ENCODE assay signal across 9 mouse cellular contexts in genomic region chr2:27539336-27539735, GRCm38 (mm10). TPM values are rescaled to one million over a fixed set of nuclear protein-coding genes. Genes with fewer than 3 reads are reported as not detected.
DNase-seq lines count a peak whose midpoint lies in the region; ATAC-seq and TF ChIP-seq lines count a peak whose summit lies in the region.
"Had no signal": no experiment of that assay in that cellular context is flagged by ENCODE, and none has a peak within 500 bp of the region (broad histone marks: within the 10 kb centered on the region; RNA-seq: fewer than 3 reads in every experiment).

No protein-coding gene starts in this region.

- no peak for TF ChIP-seq POLR2A in thymus, adult 2 months (IDR thresholded peaks at IDR 0.05; ENCODE audit: control insufficient read depth, extremely low read depth, insufficient read depth, low read length, poor library complexity)

- H3K27me3 ChIP-seq in intestine, embryonic 14.5 days (replicated peaks; ENCODE audit: control insufficient read depth, insufficient read depth, low read length) = no peaks in the 10 kb centered on the region
- no peaks in the 10 kb centered on the region for H3K27me3 ChIP-seq in intestine, postnatal 0 days (replicated peaks; ENCODE audit: control insufficient read depth, insufficient read depth, low read length)
- no peaks in the 10 kb centered on the region for H3K27me3 ChIP-seq in forebrain, postnatal 0 days (ENCODE audit: insufficient read depth, low read length)
- H3K27me3 ChIP-seq in liver, embryonic 15.5 days = no peaks in the 10 kb centered on the region
- H3K27me3 ChIP-seq in thymus, adult 2 months (ENCODE audit: control insufficient read depth, insufficient read depth, low read length) = no peaks in the 10 kb centered on the region
- H3K27me3 ChIP-seq: Patski had no signal

- H3K27ac ChIP-seq in intestine, embryonic 14.5 days (ENCODE audit: low read depth) = peak overlapping the region; percentile 89
- no peak overlapping the region for H3K27ac ChIP-seq in intestine, postnatal 0 days (ENCODE audit: low read depth, low read length)
- peak overlapping the region; percentile 91 for H3K27ac ChIP-seq in forebrain, postnatal 0 days (ENCODE audit: low read depth, low read length)
- H3K27ac ChIP-seq in liver, embryonic 15.5 days (replicated peaks) = peak overlapping the region; percentile 48; the same call in 1 of the 2 replicates
- no peak overlapping the region for H3K27ac ChIP-seq in thymus, adult 2 months (ENCODE audit: control insufficient read depth, insufficient read depth, low read length)

- H3K9ac ChIP-seq in intestine, embryonic 14.5 days (ENCODE audit: low read length) = no peak overlapping the region
- H3K9ac ChIP-seq in intestine, postnatal 0 days (ENCODE audit: low read depth, low read length) = no peak overlapping the region
- peak overlapping the region; percentile 63 for H3K9ac ChIP-seq in forebrain, postnatal 0 days
- H3K9ac ChIP-seq in liver, embryonic 15.5 days = no peak overlapping the region

- peaks cover 8% of the 10 kb centered on the region; the same call in 1 of the 2 replicates for H3K4me1 ChIP-seq in intestine, embryonic 14.5 days (replicated peaks; ENCODE audit: control insufficient read depth, insufficient read depth, low read length)
- H3K4me1 ChIP-seq in intestine, postnatal 0 days (replicated peaks; ENCODE audit: control insufficient read depth, insufficient read depth, low read length) = 0 out of 2 replicates have a peak, but pooled peaks cover 5% of the 10 kb centered on the region
- peaks cover 6% of the 10 kb centered on the region; the same call in 1 of the 2 replicates for H3K4me1 ChIP-seq in forebrain, postnatal 0 days (ENCODE audit: insufficient read depth)
- H3K4me1 ChIP-seq in liver, embryonic 15.5 days (replicated peaks) = peaks cover 21% of the 10 kb centered on the region
- 0 out of 2 replicates have a peak, but pooled peaks cover 3% of the 10 kb centered on the region for H3K4me1 ChIP-seq in thymus, adult 2 months (replicated peaks; ENCODE audit: control insufficient read depth, insufficient read depth, low read length)

- no peak for DNase-seq in intestine, embryonic 14.5 days (ENCODE audit: low spot score)
- peak; percentile 40 for DNase-seq in NIH3T3 (ENCODE audit: low read depth)
- DNase-seq in forebrain, postnatal 0 days = no peak
- no peak for DNase-seq in thymus, adult 2 months
- DNase-seq in gastrocnemius, adult 18-20 months (ENCODE audit: low spot score) = no peak
- no peak for DNase-seq in kidney, postnatal 36 days

- H3K4me3 ChIP-seq in intestine, embryonic 14.5 days (ENCODE audit: low read depth, low read length) = peak overlapping the region; percentile 46; the same call in 1 of the 2 replicates
- no peak overlapping the region for H3K4me3 ChIP-seq in intestine, postnatal 0 days (ENCODE audit: low read depth, low read length)
- H3K4me3 ChIP-seq in forebrain, postnatal 0 days (ENCODE audit: low read depth, low read length) = peak overlapping the region; percentile 46
- peak overlapping the region; percentile 64; the same call in 1 of the 2 replicates for H3K4me3 ChIP-seq in liver, embryonic 15.5 days (replicated peaks)
- no peak overlapping the region for H3K4me3 ChIP-seq in thymus, adult 2 months (ENCODE audit: control insufficient read depth, insufficient read depth, low read length)

- 19% methylated on average over 5 of the region's 5 CpGs for WGBS in intestine, embryonic 14.5 days
- WGBS in intestine, postnatal 0 days = 15% methylated on average over 5 of the region's 5 CpGs
- WGBS in forebrain, postnatal 0 days = 10% methylated on average over 5 of the region's 5 CpGs
- WGBS in liver, embryonic 15.5 days (ENCODE audit: insufficient replicate concordance) = 15% methylated on average over 5 of the region's 5 CpGs
- 46% methylated on average over 5 of the region's 5 CpGs for whole genome bisulfite sequencing in thymus, adult 2 months

- no peak for TF ChIP-seq CTCF in intestine, postnatal 0 days (IDR thresholded peaks at IDR 0.05; ENCODE audit: low read depth)
- TF ChIP-seq CTCF in forebrain, postnatal 0 days (IDR thresholded peaks at IDR 0.05; ENCODE audit: low read depth) = no peak
- no peak for TF ChIP-seq CTCF in thymus, adult 2 months (IDR thresholded peaks at IDR 0.05; ENCODE audit: borderline replicate concordance, control insufficient read depth, extremely low read depth, insufficient read depth, low read length, poor library complexity)

- H3K36me3 ChIP-seq in intestine, embryonic 14.5 days (ENCODE audit: control insufficient read depth, insufficient read depth, low read length) = peaks cover 26% of the 10 kb centered on the region
- peaks cover 21% of the 10 kb centered on the region for H3K36me3 ChIP-seq in intestine, postnatal 0 days (ENCODE audit: control insufficient read depth, insufficient read depth)
- peaks cover 19% of the 10 kb centered on the region for H3K36me3 ChIP-seq in forebrain, postnatal 0 days (ENCODE audit: insufficient read depth)
- peaks cover 25% of the 10 kb centered on the region for H3K36me3 ChIP-seq in liver, embryonic 15.5 days (replicated peaks)
- H3K36me3 ChIP-seq in thymus, adult 2 months (ENCODE audit: control insufficient read depth, insufficient read depth, low read length) = peaks cover 15% of the 10 kb centered on the region

- peak overlapping the region; percentile 86 for H3K4me2 ChIP-seq in intestine, embryonic 14.5 days (ENCODE audit: low read length)
- no peak overlapping the region for H3K4me2 ChIP-seq in intestine, postnatal 0 days (replicated peaks; ENCODE audit: low read depth)
- H3K4me2 ChIP-seq in forebrain, postnatal 0 days (ENCODE audit: low read depth) = peak overlapping the region; percentile 43
- peak overlapping the region; percentile 36 for H3K4me2 ChIP-seq in liver, embryonic 15.5 days

- 0 out of 2 replicates have a peak, but pooled peaks have one; percentile 6 for ATAC-seq in intestine, embryonic 14.5 days (replicated peaks; ENCODE audit: low FRiP score, low TSS enrichment, low read depth)
- no peak for ATAC-seq in intestine, postnatal 0 days
- no peak for ATAC-seq in forebrain, postnatal 0 days
- no peak for ATAC-seq in liver, embryonic 15.5 days (ENCODE audit: insufficient read depth)

- H3K9me3 ChIP-seq in intestine, embryonic 14.5 days (ENCODE audit: control insufficient read depth, low read length) = no peaks in the 10 kb centered on the region
- no peaks in the 10 kb centered on the region for H3K9me3 ChIP-seq in intestine, postnatal 0 days (ENCODE audit: control insufficient read depth)
- no peaks in the 10 kb centered on the region for H3K9me3 ChIP-seq in forebrain, postnatal 0 days (ENCODE audit: low read length)
- no peaks in the 10 kb centered on the region for H3K9me3 ChIP-seq in liver, embryonic 15.5 days (replicated peaks)

RNA-seq across cellular contexts. Expression of gene Wdr5, which starts 24.4 kb away (rescaled TPM):
- 58.3 and 61.7 TPM in 2 replicates for polyA plus RNA-seq in intestine, embryonic 14.5 days (2014; fragmentation: Nextera tagmentation; extraction: Ambion mirVana)
- polyA plus RNA-seq in intestine, postnatal 0 days (2015; fragmentation: Nextera tagmentation; extraction: Ambion mirVana) = 15.6 and 16.2 TPM in 2 replicates
- 49.4 and 53.6 TPM in 2 replicates for total RNA-seq in forebrain, postnatal 0 days (2014; rRNA removed)
- 28.9 and 35.0 TPM in 2 replicates for polyA plus RNA-seq in forebrain, postnatal 0 days (2015; fragmentation: Nextera tagmentation; extraction: Ambion mirVana)
- 26.2 and 27.5 TPM in 2 replicates for polyA plus RNA-seq in liver, embryonic 15.5 days (2015; fragmentation: Nextera tagmentation; extraction: Ambion mirVana)
- 42.9 and 49.5 TPM in 2 replicates for polyA plus RNA-seq in thymus, adult 2 months (2012; rRNA removed)
- 10 to 100 TPM; 16.8 to 18.1 TPM for total RNA-seq in gastrocnemius, adult 18-20 months (2021)

RNA-seq across cellular contexts. Expression of gene Brd3, which starts 31.9 kb away (rescaled TPM):
- polyA plus RNA-seq in intestine, embryonic 14.5 days (2014; fragmentation: Nextera tagmentation; extraction: Ambion mirVana) = 122 and 138 TPM in 2 replicates
- 49.8 and 50.2 TPM in 2 replicates for polyA plus RNA-seq in intestine, postnatal 0 days (2015; fragmentation: Nextera tagmentation; extraction: Ambion mirVana)
- total RNA-seq in forebrain, postnatal 0 days (2014; rRNA removed) = 40.4 and 58.5 TPM in 2 replicates
- polyA plus RNA-seq in forebrain, postnatal 0 days (2015; fragmentation: Nextera tagmentation; extraction: Ambion mirVana) = 119 and 135 TPM in 2 replicates
- 22.5 and 22.9 TPM in 2 replicates for polyA plus RNA-seq in liver, embryonic 15.5 days (2015; fragmentation: Nextera tagmentation; extraction: Ambion mirVana)
- 53.5 and 74.9 TPM in 2 replicates for polyA plus RNA-seq in thymus, adult 2 months (2012; rRNA removed)
- 10 to 100 TPM; 21.8 to 23.0 TPM for total RNA-seq in gastrocnemius, adult 18-20 months (2021)

Comparison
In these comparisons a context has a peak if more than half of its experiments do, and no peak if none do; other contexts are left out.
1. H3K27ac ChIP-seq: peak in intestine, embryonic 14.5 days (single experiment), forebrain, postnatal 0 days (single experiment) and liver, embryonic 15.5 days (single experiment); none in intestine, postnatal 0 days (single experiment) and thymus, adult 2 months (single experiment).
2. H3K4me3 ChIP-seq: peak in intestine, embryonic 14.5 days (single experiment), forebrain, postnatal 0 days (single experiment) and liver, embryonic 15.5 days (single experiment); none in intestine, postnatal 0 days (single experiment) and thymus, adult 2 months (single experiment).